Mouse (Mus musculus) adipocyte (in vitro differentiated cells): ENCODE measurements at regions not wholly inside any gene's neighbourhood (a gene's known extent, or its start where the extent isn't known, plus 50 kb on each side); places are given as distances from the start of the nearest gene placed in this dataset.
A peak's percentile ranks its signal among the peaks of the same experiment; 100 is the strongest.

Source experiments
- DNase-seq: peaks from one replicate; pipeline ENCODE4 v3.0.0-alpha.2; 2016; ENCODE audit warnings: low spot score

GRCm38 (mm10) chr11:25335667-25336066 is 874.9 kb downstream of the 5730522E02Rik start:
- no peak for DNase-seq

GRCm38 (mm10) chr11:25330696-25331095 is 879.9 kb downstream of the 5730522E02Rik start:
- DNase-seq = no peak

DNA sequence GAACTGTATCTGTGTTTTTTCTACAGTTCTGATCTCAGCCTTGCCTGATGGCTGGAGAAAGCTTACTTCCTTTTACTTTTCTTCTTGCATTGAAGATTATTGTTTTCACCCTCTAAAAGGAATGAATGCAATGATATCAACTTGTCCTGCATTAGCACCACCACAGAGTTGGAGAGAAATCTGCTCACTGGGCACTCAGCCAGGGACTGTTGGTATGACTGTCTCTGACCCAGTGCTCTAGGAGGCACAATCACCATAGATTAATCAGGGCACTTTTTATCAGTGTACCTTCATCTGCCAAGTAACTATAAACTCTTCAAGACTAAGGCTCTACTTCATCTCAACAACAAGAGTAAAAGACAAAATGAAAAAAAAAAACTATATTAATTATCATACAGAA is 888.1 kb downstream of the 5730522E02Rik start:
- DNase-seq = no peak

DNA sequence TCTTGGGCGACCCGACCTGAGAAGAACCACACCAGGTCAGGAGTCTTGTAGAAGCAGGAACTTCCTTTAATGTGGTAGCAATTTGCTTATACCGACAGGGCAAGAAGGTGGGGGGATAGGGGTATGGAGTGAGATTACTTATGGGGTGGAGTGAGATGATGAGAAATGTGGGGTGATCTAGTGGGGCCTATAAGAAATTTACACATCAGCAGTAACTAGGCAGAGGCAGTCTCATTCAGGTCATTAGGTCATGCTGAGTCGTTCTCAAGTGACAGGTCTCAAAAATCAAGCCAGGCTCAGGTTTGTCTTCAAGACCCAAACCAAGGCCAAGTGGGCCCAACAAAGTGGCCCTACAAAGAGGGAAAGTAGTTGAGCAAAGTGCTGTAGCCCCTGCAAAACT is 889.1 kb downstream of the 5730522E02Rik start:
- DNase-seq = no peak

DNA sequence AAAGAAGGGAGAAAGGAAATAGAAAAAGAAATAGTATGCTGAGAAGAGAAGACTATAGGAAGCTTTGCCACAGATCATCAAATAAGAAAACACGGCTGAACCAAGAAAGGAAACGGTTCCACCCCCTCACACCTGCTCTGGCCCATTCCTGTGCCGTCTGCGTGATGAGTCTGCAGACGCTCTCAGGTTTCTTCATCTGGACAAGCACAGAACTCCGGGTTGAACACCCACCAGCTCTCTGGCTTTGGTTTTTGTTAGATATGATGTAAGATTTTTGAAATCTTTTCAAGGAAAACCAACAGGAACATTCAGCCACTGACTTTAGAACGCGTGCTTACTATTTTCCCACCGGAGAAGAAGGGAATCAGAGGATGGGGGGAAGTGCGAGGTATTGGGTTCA is 895.9 kb downstream of the 5730522E02Rik start:
- no peak for DNase-seq

GRCm38 (mm10) chr11:25313879-25314278 is 896.7 kb downstream of the 5730522E02Rik start:
- no peak for DNase-seq

DNA sequence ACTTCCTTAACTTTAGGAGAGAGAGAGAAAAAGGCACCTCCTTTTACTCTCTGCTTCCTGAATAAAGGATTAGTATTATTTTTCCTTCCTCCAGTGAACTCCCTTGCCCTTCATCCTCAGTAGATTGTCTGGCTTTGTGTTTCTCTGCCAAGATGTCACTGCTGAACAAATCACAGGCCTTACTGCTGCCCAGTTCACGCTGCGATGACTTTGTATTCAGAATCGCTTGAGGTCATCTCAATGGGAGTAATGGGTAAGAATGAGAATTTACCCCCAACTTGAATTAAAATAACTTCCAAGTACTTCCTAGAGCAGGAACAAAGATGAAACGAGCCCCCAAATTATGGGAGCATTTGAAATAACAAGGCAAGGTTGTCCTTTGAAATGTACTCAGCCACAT is 897.3 kb downstream of the 5730522E02Rik start:
- no peak for DNase-seq

DNA sequence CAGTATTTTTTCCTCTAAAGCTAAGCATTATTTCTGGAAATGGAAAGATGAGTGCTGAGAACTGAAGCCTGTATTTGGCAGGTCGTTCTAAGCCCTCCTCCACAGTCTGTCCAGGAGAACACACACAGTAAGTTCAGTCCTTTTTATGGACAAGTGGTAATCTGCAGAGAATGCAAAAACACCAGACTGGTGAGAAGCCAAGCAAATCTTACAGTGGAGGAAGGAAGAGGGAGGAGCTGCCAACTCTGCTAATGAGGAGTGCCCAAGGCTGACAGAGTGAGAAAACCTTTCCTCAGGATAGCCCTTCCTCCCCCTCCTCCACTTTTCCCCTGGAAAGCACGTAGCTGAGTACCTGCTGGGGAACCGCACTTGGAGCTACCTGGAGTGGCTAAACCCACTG is 899.8 kb downstream of the 5730522E02Rik start:
- DNase-seq = no peak

DNA sequence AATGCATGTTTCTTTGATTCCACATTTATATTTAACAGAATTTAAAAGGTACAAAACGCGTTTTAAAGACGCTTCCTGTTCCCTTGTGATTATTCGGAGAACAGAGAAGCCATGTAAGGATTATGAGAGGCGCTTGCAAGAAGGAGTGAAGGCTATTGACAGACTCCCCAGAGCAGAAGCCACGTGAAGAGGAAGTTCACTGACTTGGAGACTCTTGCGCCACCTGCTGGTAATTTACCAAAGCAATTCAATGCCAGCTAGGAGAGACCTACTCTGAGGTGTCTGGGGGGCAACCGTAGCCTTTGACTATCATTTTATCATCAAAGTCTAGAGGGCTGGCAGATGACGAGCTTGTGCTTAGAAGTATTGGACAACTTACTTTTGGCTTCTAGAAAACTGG is 909.4 kb downstream of the 5730522E02Rik start:
- DNase-seq = peak; percentile 6

DNA sequence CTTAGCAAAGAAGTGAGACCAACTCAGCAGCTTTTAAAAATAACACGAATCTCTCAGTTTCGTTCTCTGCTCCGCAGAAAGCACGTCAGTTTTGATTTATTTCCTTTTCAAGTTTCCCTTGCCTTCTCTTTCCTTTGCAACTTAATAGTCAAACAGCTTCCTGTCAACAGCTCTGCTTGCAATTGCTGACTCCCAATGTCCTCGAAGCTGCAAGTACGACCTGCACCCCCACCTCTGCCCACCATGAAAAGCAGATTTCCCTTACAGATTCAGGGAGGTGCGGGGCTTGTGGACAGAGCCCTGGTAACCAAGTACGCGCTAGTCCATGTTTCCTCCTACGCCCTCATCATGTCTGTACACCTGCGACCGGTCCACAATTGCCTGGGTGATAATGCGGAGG is 922.2 kb downstream of the 5730522E02Rik start:
- no peak for DNase-seq

DNA sequence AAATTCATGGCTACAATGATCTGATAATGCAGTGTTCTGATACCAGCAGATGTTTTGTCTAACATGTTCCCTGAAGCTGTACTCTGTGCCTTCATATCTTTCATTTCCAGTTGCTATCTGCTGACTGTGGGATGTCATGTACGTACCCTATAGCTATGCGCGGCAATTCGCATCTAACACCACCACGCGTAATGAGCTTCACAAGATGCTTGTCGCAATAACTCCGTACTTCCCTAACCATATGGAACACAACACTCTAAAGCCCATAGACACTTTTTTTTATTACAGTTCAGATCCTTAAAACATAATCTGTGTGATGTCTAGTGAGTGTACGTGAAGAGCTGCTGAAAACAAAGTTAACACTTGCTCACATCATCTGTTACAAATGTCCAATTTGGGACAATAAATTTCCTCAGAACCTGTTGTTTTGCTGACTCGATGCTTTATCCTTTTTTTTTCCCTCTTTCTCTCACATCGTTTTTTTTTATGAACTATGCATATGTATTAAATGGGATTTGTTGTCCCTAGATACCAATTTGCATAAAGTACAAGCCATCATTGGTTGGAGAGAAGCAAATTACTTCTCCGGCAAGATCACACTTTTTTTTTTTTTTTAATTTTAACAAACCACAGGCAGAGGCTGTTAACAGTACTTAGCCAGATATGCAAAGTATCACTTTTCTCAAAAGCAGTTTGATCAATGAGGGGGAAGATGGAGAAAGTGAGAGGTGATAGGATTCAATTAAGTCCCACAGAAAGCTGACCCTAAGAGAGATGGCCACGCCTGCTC is 922.9 kb downstream of the 5730522E02Rik start:
- DNase-seq = no peak

- no peak for DNase-seq
Measured at GRCm38 (mm10) chr11:25269936-25270540, 940.5 kb downstream of the 5730522E02Rik start.

- DNase-seq = no peak
Measured at GRCm38 (mm10) chr11:25262906-25263305, 947.7 kb downstream of the 5730522E02Rik start.

GRCm38 (mm10) chr11:25259691-25260090 is 950.9 kb downstream of the 5730522E02Rik start:
- DNase-seq = no peak

DNA sequence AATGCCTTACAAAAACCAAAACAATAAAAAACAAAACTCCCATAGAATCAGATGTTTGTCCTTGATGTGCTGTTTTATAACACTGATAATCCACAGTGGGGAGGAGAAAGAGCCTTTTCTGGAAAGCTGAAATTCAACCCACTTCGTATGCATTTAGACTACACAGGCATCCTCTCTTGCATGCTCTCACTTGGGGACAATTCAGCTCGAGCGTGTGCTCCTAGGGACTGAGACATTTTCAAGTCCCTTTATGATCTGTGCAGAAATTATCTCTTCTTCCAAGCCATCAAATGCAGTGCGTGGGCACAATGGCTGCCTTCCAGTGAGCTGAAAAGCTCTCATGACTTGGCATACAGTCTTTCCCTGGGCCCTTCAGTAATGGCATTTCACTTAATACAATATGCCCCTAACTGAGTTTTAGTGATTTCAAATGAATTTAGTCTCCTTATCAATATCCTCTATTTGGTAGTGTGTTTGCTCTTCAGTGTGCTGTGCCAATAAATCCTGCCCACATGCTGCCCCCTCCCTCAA is 977.1 kb downstream of the 5730522E02Rik start:
- no peak for DNase-seq
